Mouse (Mus musculus): Measurements from ENCODE around the gene Zfp110.

The Zfp110 gene

DNA sequence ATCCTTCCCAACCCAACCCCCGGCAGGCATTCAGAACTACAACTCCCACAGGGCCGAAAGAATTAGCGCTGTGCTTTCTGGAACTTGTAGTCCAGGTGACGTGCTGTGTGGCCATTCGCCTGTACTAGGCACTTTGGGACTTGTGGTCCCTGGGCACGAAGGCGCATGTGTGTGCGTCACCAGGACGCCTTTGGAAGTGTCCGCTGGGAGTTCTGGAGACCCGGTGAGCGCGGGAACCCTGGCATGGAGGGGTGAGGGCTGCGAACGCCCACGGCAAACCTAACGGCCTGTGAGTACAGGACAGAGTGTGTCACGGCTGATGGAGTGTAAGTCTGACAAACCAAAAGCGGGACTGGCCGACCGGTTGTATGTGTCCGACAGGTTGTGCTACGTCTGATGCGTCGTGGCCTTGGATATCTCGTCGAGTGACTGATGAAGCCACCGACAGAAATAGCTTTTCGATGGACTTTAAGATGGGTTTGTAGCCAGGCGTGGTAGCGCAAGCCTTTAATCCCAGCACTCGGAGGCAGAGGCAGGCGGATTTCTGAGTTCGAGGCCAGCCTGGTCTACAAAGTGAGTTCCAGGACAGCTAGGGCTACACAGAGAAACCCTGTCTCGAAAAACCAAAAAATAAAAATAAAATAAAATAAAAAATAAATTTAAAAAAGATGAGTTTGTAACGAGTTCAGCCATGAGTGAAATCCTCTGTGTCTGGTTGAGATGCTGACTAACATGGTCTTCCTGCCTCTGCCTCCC, 63.3 kb downstream of the Zfp110 start, which contains the start of gene Zscan22:
Gene Zscan22 (plus strand): TSS at position 161 of the 756 bp plus-strand sequence.
- peak; percentile 72 for DNase-seq (ENCODE audit: low read depth, low spot score)
